Mouse (Mus musculus): ENCODE measurements around the gene Gm17334. TPM values are rescaled to one million over a fixed set of nuclear protein-coding genes. Genes with fewer than 3 reads are reported as not detected.

Gene Gm17334
- polyA plus RNA-seq, 1 experiment from 2014 or later: 0.31 TPM

- WGBS: 47% methylated on average over 8 of the region's 8 CpGs
- no peak overlapping the region for H3K27ac ChIP-seq (replicated peaks)
- ATAC-seq (ENCODE audit: insufficient number of reproducible peaks, low FRiP score, low TSS enrichment, low read depth): no peak
- no peaks in the 10 kb centered on the region for H3K27me3 ChIP-seq
- no peak overlapping the region for H3K4me3 ChIP-seq (replicated peaks)
- no peaks in the 10 kb centered on the region for H3K36me3 ChIP-seq
- H3K9me3 ChIP-seq (replicated peaks): no peaks in the 10 kb centered on the region; the same call in 1 of the 2 replicates
- no peak overlapping the region for H3K4me2 ChIP-seq (replicated peaks)
- H3K9ac ChIP-seq: no peak overlapping the region
- H3K4me1 ChIP-seq: peaks cover 28% of the 10 kb centered on the region
Observed at GRCm38 (mm10) chr11:53795813-53796212, 22.8 kb upstream of the Gm17334 start.

GRCm38 (mm10) chr11:53794671-53795557, 21.9 kb upstream of the Gm17334 start:
- Histone ChIP-seq H3K9ac (no peak overlapping the region), H3K4me2 (replicated peaks) (no peak overlapping the region), H3K36me3 (no peaks in the 10 kb centered on the region), H3K4me1 (peaks cover 28% of the 10 kb centered on the region), H3K4me3 (replicated peaks) (no peak overlapping the region), H3K27me3 (no peaks in the 10 kb centered on the region), H3K27ac (replicated peaks) (0 out of 2 replicates have a peak overlapping the region, but pooled peaks have one; percentile 44), H3K9me3 (replicated peaks) (no peaks in the 10 kb centered on the region; the same call in 1 of the 2 replicates)
- no peak for ATAC-seq (ENCODE audit: insufficient number of reproducible peaks, low FRiP score, low TSS enrichment, low read depth)
- 61% methylated on average over 25 of the region's 25 CpGs for WGBS

DNA sequence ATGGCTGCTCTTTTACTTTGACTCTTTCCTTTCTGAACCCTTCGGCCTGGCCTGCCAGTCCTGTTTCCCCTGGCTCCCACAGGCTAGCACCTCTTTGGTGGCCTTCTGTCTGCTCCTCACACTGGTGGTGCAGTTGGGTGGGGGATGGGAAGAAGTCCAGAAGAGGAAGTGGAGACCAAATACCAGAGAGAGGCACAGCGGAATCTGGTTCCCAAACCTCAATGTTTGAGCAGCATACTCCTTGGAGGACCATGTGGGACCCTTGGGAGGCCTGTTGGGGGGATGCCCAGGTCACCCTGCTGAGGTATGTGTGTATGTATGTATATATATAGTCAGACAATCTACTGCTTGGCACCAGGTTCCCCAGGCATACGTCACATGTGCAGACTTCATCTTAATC, 21.0 kb upstream of the Gm17334 start:
- peaks cover 28% of the 10 kb centered on the region for H3K4me1 ChIP-seq
- no peak overlapping the region for H3K9ac ChIP-seq
- H3K9me3 ChIP-seq (replicated peaks): no peaks in the 10 kb centered on the region; the same call in 1 of the 2 replicates
- H3K27ac ChIP-seq (replicated peaks): no peak overlapping the region
- H3K4me2 ChIP-seq (replicated peaks): no peak overlapping the region
- ATAC-seq (ENCODE audit: insufficient number of reproducible peaks, low FRiP score, low TSS enrichment, low read depth): no peak
- H3K27me3 ChIP-seq: no peaks in the 10 kb centered on the region
- no peaks in the 10 kb centered on the region for H3K36me3 ChIP-seq
- 64% methylated on average over 3 of the region's 3 CpGs for WGBS
- no peak overlapping the region for H3K4me3 ChIP-seq (replicated peaks)

DNA sequence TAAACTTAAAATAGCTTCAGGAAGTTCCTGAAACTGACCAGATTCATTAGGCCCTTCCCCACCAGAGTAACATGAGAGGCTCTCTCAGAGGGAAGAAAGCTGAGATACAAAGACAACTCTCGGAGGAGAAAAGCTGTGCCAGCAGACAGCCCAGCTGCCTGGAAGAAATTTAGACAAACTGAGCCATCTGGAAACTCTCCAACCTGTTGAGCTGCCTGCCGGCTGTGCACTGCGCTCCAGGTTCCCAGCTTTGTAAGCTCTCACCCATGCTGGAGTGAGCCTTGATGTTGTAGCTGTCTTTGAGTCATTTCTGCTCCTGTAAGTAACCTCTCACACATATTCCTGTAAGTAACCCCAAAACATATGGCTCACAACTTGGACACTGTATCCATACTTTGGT, 20.0 kb upstream of the Gm17334 start:
- Histone ChIP-seq H3K9me3 (replicated peaks) (no peaks in the 10 kb centered on the region; the same call in 1 of the 2 replicates), H3K27me3 (no peaks in the 10 kb centered on the region), H3K4me3 (replicated peaks) (no peak overlapping the region), H3K4me1 (peaks cover 28% of the 10 kb centered on the region), H3K36me3 (no peaks in the 10 kb centered on the region), H3K9ac (no peak overlapping the region), H3K4me2 (replicated peaks) (no peak overlapping the region), H3K27ac (replicated peaks) (no peak overlapping the region)
- WGBS: 33% methylated on average over 3 of the region's 3 CpGs
- ATAC-seq (ENCODE audit: insufficient number of reproducible peaks, low FRiP score, low TSS enrichment, low read depth): no peak

DNA sequence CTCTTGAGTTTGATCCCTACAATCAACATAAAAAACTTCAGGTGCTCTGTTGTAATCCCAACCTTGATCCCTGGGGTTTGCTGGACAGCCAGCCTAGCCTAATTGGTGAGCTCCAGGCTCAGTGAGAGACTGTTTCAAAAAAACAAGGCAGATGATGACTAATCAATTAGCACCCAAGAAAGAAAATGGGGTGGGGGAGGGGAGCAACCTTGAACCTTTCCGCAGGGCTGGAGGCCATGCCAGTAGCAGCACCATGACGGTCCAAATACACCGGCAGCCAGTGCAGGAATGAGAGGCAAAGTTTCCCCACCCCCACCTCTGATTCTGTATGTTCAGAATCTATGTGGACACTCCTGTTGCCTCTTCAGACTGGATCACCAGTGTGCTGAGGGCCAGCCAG, 16.3 kb upstream of the Gm17334 start:
- Histone ChIP-seq H3K27ac (replicated peaks) (no peak overlapping the region), H3K36me3 (no peaks in the 10 kb centered on the region), H3K9me3 (replicated peaks) (no peaks in the 10 kb centered on the region; the same call in 1 of the 2 replicates), H3K27me3 (no peaks in the 10 kb centered on the region), H3K9ac (no peak overlapping the region), H3K4me3 (replicated peaks) (no peak overlapping the region), H3K4me1 (0 out of 2 replicates have a peak, but pooled peaks cover 9% of the 10 kb centered on the region), H3K4me2 (replicated peaks) (no peak overlapping the region)
- 66% methylated on average over 3 of the region's 3 CpGs for WGBS
- no peak for ATAC-seq (ENCODE audit: insufficient number of reproducible peaks, low FRiP score, low TSS enrichment, low read depth)

DNA sequence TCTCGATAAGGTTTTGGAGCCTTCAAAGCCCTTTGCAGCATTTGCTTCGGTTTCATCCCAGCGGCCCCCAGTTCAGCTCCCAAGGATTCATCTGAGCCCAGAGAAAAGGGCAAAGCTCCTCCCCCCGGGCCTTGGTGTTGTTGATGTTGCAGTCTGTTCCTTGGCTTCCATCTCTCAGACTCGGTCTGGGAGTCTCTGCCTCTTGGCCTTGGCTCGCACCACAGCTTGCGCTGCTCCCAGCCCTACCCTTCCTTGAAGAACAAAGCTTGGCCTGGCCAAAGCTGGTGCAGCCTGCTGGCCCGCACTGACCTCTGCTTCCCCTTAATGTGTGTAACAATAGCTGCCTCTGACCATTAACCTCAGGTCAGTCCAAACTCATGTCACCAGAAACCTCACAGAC, 15.2 kb upstream of the Gm17334 start:
- Histone ChIP-seq H3K4me2 (replicated peaks) (no peak overlapping the region), H3K27me3 (no peaks in the 10 kb centered on the region), H3K4me3 (replicated peaks) (no peak overlapping the region), H3K4me1 (0 out of 2 replicates have a peak, but pooled peaks cover 3% of the 10 kb centered on the region), H3K27ac (replicated peaks) (no peak overlapping the region), H3K36me3 (no peaks in the 10 kb centered on the region), H3K9me3 (replicated peaks) (no peaks in the 10 kb centered on the region; the same call in 1 of the 2 replicates), H3K9ac (no peak overlapping the region)
- WGBS: 66% methylated on average over 8 of the region's 8 CpGs
- ATAC-seq (ENCODE audit: insufficient number of reproducible peaks, low FRiP score, low TSS enrichment, low read depth): no peak

GRCm38 (mm10) chr11:53786058-53787031, 13.4 kb upstream of the Gm17334 start:
- no peak overlapping the region for H3K4me3 ChIP-seq (replicated peaks)
- no peak overlapping the region for H3K27ac ChIP-seq (replicated peaks)
- no peaks in the 10 kb centered on the region for H3K36me3 ChIP-seq
- no peaks in the 10 kb centered on the region for H3K27me3 ChIP-seq
- no peaks in the 10 kb centered on the region for H3K9me3 ChIP-seq (replicated peaks)
- H3K9ac ChIP-seq: no peak overlapping the region
- H3K4me1 ChIP-seq: no peaks in the 10 kb centered on the region
- H3K4me2 ChIP-seq (replicated peaks): no peak overlapping the region
- WGBS: 85% methylated on average over 13 of the region's 13 CpGs
- no peak for ATAC-seq (ENCODE audit: insufficient number of reproducible peaks, low FRiP score, low TSS enrichment, low read depth)

GRCm38 (mm10) chr11:53785311-53785936, 12.4 kb upstream of the Gm17334 start:
- Histone ChIP-seq H3K4me2 (replicated peaks) (no peak overlapping the region), H3K4me1 (no peaks in the 10 kb centered on the region), H3K9ac (no peak overlapping the region), H3K4me3 (replicated peaks) (no peak overlapping the region), H3K9me3 (replicated peaks) (no peaks in the 10 kb centered on the region), H3K27me3 (no peaks in the 10 kb centered on the region), H3K27ac (replicated peaks) (no peak overlapping the region), H3K36me3 (no peaks in the 10 kb centered on the region)
- 69% methylated on average over 3 of the region's 3 CpGs for WGBS
- no peak for ATAC-seq (ENCODE audit: insufficient number of reproducible peaks, low FRiP score, low TSS enrichment, low read depth)

DNA sequence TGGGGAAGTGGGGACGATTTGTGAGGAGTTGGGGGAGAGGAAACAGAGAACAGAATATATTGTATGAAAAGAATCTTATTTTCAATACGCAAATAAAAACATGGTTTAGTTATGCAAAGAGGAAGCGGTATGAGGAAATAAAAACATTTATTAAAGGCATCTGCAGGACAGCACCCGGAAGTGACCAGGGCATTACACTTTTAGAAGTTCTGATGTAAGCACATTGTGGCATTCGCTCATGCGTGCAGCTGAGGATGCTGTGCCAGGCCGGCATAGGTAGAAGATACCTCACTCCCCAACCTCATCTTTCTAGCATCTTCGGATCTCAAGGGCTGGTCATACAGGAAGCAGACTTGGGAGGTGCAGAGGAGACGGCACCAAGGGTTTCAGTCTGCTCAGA, 10.3 kb upstream of the Gm17334 start:
- no peaks in the 10 kb centered on the region for H3K27me3 ChIP-seq
- ATAC-seq (ENCODE audit: insufficient number of reproducible peaks, low FRiP score, low TSS enrichment, low read depth): no peak
- no peak overlapping the region for H3K4me3 ChIP-seq (replicated peaks)
- WGBS: 83% methylated on average over 9 of the region's 9 CpGs
- H3K36me3 ChIP-seq: no peaks in the 10 kb centered on the region
- no peaks in the 10 kb centered on the region for H3K4me1 ChIP-seq
- no peaks in the 10 kb centered on the region for H3K9me3 ChIP-seq (replicated peaks)
- H3K27ac ChIP-seq (replicated peaks): no peak overlapping the region
- H3K9ac ChIP-seq: no peak overlapping the region
- no peak overlapping the region for H3K4me2 ChIP-seq (replicated peaks)

DNA sequence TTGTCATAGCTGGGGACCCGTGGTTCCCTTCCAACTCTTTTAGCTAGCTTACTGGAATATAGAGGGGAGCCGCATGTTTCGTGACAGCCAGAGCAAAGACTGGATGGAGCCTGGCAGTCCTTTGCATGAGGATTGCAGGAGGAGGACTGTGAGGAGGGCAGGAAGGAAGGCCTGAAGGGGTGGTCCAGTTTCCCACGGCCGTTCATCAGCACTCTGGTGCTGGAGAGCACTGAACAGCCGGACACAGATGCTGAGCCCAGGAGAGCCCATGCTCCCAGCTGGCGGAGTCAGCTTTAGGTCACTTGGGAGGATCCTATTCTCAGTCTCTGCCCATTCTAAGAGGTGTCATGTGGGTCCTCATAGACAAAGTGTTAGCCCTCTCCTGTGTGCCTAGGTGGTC, 9.0 kb upstream of the Gm17334 start:
- Histone ChIP-seq H3K27me3 (no peaks in the 10 kb centered on the region), H3K4me2 (replicated peaks) (no peak overlapping the region), H3K9ac (no peak overlapping the region), H3K27ac (replicated peaks) (no peak overlapping the region), H3K9me3 (replicated peaks) (no peaks in the 10 kb centered on the region), H3K4me1 (no peaks in the 10 kb centered on the region), H3K4me3 (replicated peaks) (no peak overlapping the region), H3K36me3 (peaks cover 5% of the 10 kb centered on the region; the same call in 1 of the 2 replicates)
- no peak for ATAC-seq (ENCODE audit: insufficient number of reproducible peaks, low FRiP score, low TSS enrichment, low read depth)
- WGBS: 81% methylated on average over 7 of the region's 7 CpGs

All from embryonic facial prominence, embryonic 15.5 days (tissue).